Mouse (Mus musculus): ENCODE results near the gene Fancg. TPM values are rescaled to one million over a fixed set of nuclear protein-coding genes. Genes with fewer than 3 reads are reported as not detected.

Gene Fancg
- polyA plus RNA-seq, 1 experiment from 2014 or later: 19.4 TPM

- no peak for TF ChIP-seq CTCF (IDR thresholded peaks at IDR 0.05; ENCODE audit: low read depth)
- H3K4me3 ChIP-seq (ENCODE audit: low read depth, low read length): no peak overlapping the region
- peaks cover 9% of the 10 kb centered on the region; the same call in 1 of the 2 replicates for H3K4me1 ChIP-seq (ENCODE audit: insufficient read depth)
- H3K27ac ChIP-seq (ENCODE audit: low read depth): no peak overlapping the region
- peaks cover 45% of the 10 kb centered on the region for H3K36me3 ChIP-seq (ENCODE audit: insufficient read depth)
- no peak overlapping the region for H3K9ac ChIP-seq
- no peak overlapping the region for H3K4me2 ChIP-seq
- no peaks in the 10 kb centered on the region for H3K27me3 ChIP-seq (ENCODE audit: insufficient read depth, low read length)
- DNase-seq: no peak
- no peaks in the 10 kb centered on the region for H3K9me3 ChIP-seq (ENCODE audit: low read depth, low read length)
- no peak for ATAC-seq (ENCODE audit: insufficient read depth)
- 95% methylated on average over 7 of the region's 7 CpGs for whole genome bisulfite sequencing
These were observed 18.8 kb upstream of the Fancg start for GRCm38 (mm10) chr4:43029121-43029520.

- Histone ChIP-seq H3K4me2 (peak within 1 kb of the TSS; percentile 71), H3K9ac (peak within 1 kb of the TSS; percentile 56), H3K4me3 (ENCODE audit: low read depth, low read length) (peak within 1 kb of the TSS; percentile 62), H3K36me3 (ENCODE audit: insufficient read depth) (peaks cover 67% of the 10 kb centered on the region), H3K27ac (ENCODE audit: low read depth) (peak within 1 kb of the TSS; percentile 92), H3K27me3 (ENCODE audit: insufficient read depth, low read length) (no peaks in the 10 kb centered on the region), H3K9me3 (ENCODE audit: low read depth, low read length) (no peaks in the 10 kb centered on the region), H3K4me1 (ENCODE audit: insufficient read depth) (0 out of 2 replicates have a peak, but pooled peaks cover 4% of the 10 kb centered on the region)
- TF ChIP-seq CTCF (IDR thresholded peaks at IDR 0.05; ENCODE audit: low read depth): peak; percentile 87
- DNase-seq (peak; percentile 98), ATAC-seq (ENCODE audit: insufficient read depth) (peak; percentile 94)
- 6% methylated on average over 42 of the region's 42 CpGs for WGBS
These were observed 15.0 kb upstream of the Fancg start, which contains the start of gene Pigo for GRCm38 (mm10) chr4:43025084-43025960. Gene Pigo (minus strand): TSS chr4:43025819.

GRCm38 (mm10) chr4:43024673-43025072 is 14.4 kb upstream of the Fancg start:
- no peak overlapping the region; the same call in 1 of the 2 replicates for H3K27ac ChIP-seq (ENCODE audit: low read depth)
- peak overlapping the region; percentile 71 for H3K4me2 ChIP-seq
- H3K9ac ChIP-seq: peak overlapping the region; percentile 56
- TF ChIP-seq CTCF (IDR thresholded peaks at IDR 0.05; ENCODE audit: low read depth): no peak
- ATAC-seq (ENCODE audit: insufficient read depth): no peak
- H3K36me3 ChIP-seq (ENCODE audit: insufficient read depth): peaks cover 70% of the 10 kb centered on the region
- H3K4me1 ChIP-seq (ENCODE audit: insufficient read depth): 0 out of 2 replicates have a peak, but pooled peaks cover 4% of the 10 kb centered on the region
- no peaks in the 10 kb centered on the region for H3K27me3 ChIP-seq (ENCODE audit: insufficient read depth, low read length)
- WGBS: 75% methylated on average over 14 of the region's 14 CpGs
- DNase-seq: no peak
- H3K9me3 ChIP-seq (ENCODE audit: low read depth, low read length): no peaks in the 10 kb centered on the region
- H3K4me3 ChIP-seq (ENCODE audit: low read depth, low read length): peak overlapping the region; percentile 62

GRCm38 (mm10) chr4:43021341-43021740 is 11.0 kb upstream of the Fancg start:
- WGBS: 76% methylated on average over 17 of the region's 17 CpGs
- Histone ChIP-seq H3K9me3 (ENCODE audit: low read depth, low read length) (no peaks in the 10 kb centered on the region), H3K27me3 (ENCODE audit: insufficient read depth, low read length) (no peaks in the 10 kb centered on the region), H3K27ac (ENCODE audit: low read depth) (no peak overlapping the region), H3K36me3 (ENCODE audit: insufficient read depth) (peaks cover 61% of the 10 kb centered on the region), H3K4me2 (no peak overlapping the region), H3K4me1 (ENCODE audit: insufficient read depth) (0 out of 2 replicates have a peak, but pooled peaks cover 4% of the 10 kb centered on the region), H3K4me3 (ENCODE audit: low read depth, low read length) (no peak overlapping the region), H3K9ac (no peak overlapping the region)
- DNase-seq: no peak
- TF ChIP-seq CTCF (IDR thresholded peaks at IDR 0.05; ENCODE audit: low read depth): no peak
- no peak for ATAC-seq (ENCODE audit: insufficient read depth)

- no peak for DNase-seq
- Histone ChIP-seq H3K36me3 (ENCODE audit: insufficient read depth) (peaks cover 62% of the 10 kb centered on the region), H3K4me1 (ENCODE audit: insufficient read depth) (0 out of 2 replicates have a peak, but pooled peaks cover 4% of the 10 kb centered on the region), H3K4me3 (ENCODE audit: low read depth, low read length) (no peak overlapping the region), H3K27ac (ENCODE audit: low read depth) (no peak overlapping the region), H3K27me3 (ENCODE audit: insufficient read depth, low read length) (no peaks in the 10 kb centered on the region), H3K4me2 (no peak overlapping the region), H3K9ac (no peak overlapping the region), H3K9me3 (ENCODE audit: low read depth, low read length) (no peaks in the 10 kb centered on the region)
- ATAC-seq (ENCODE audit: insufficient read depth): no peak
- TF ChIP-seq CTCF (IDR thresholded peaks at IDR 0.05; ENCODE audit: low read depth): no peak
- 86% methylated on average over 16 of the region's 16 CpGs for WGBS
These were observed 10.6 kb upstream of the Fancg start for GRCm38 (mm10) chr4:43020876-43021275.

GRCm38 (mm10) chr4:43019641-43020465 is 9.5 kb upstream of the Fancg start:
- H3K9ac ChIP-seq: no peak overlapping the region
- H3K4me3 ChIP-seq (ENCODE audit: low read depth, low read length): no peak overlapping the region
- H3K9me3 ChIP-seq (ENCODE audit: low read depth, low read length): no peaks in the 10 kb centered on the region
- ATAC-seq (ENCODE audit: insufficient read depth): no peak
- no peak overlapping the region for H3K27ac ChIP-seq (ENCODE audit: low read depth)
- no peak for DNase-seq
- H3K36me3 ChIP-seq (ENCODE audit: insufficient read depth): peaks cover 62% of the 10 kb centered on the region
- no peak for TF ChIP-seq CTCF (IDR thresholded peaks at IDR 0.05; ENCODE audit: low read depth)
- 89% methylated on average over 23 of the region's 23 CpGs for WGBS
- no peaks in the 10 kb centered on the region for H3K27me3 ChIP-seq (ENCODE audit: insufficient read depth, low read length)
- 0 out of 2 replicates have a peak, but pooled peaks cover 3% of the 10 kb centered on the region for H3K4me1 ChIP-seq (ENCODE audit: insufficient read depth)
- H3K4me2 ChIP-seq: no peak overlapping the region

Data from lung, embryonic 14.5 days (tissue).